Mouse (Mus musculus): ENCODE measurements around the gene Slc44a3. TPM values are rescaled to one million over a fixed set of nuclear protein-coding genes. Genes with fewer than 3 reads are reported as not detected.
A peak's percentile ranks its signal among the peaks of the same experiment; 100 is the strongest.

The Slc44a3 gene
- polyA plus RNA-seq, 1 experiment from 2014 or later, result 15.2 TPM

GRCm38 (mm10) chr3:121531370-121532148 lies 645 bp downstream of the Slc44a3 start:
- peak overlapping the region; percentile 82 for H3K27ac ChIP-seq (ENCODE audit: low read depth)
- peak overlapping the region; percentile 60 for H3K9ac ChIP-seq (replicated peaks)
- H3K4me1 ChIP-seq (ENCODE audit: insufficient read depth), result no peaks in the 10 kb centered on the region
- no peaks in the 10 kb centered on the region for H3K36me3 ChIP-seq (replicated peaks; ENCODE audit: insufficient read depth, low read length)
- ATAC-seq (peak; percentile 26), DNase-seq (no peak)
- H3K27me3 ChIP-seq (ENCODE audit: insufficient read depth, low read length), result no peaks in the 10 kb centered on the region
- TF ChIP-seq CTCF (IDR thresholded peaks at IDR 0.05; ENCODE audit: low read depth), result no peak
- 51% methylated on average over 16 of the region's 16 CpGs for WGBS (ENCODE audit: insufficient replicate concordance)
- peak overlapping the region; percentile 28 for H3K4me3 ChIP-seq (ENCODE audit: low read depth, low read length)
- H3K9me3 ChIP-seq (ENCODE audit: low read length), result no peaks in the 10 kb centered on the region
- H3K4me2 ChIP-seq (ENCODE audit: low read depth, low read length), result peak overlapping the region; percentile 70

- no peaks in the 10 kb centered on the region for H3K9me3 ChIP-seq (ENCODE audit: low read length)
- peak; percentile 81 for ATAC-seq
- peak overlapping the region; percentile 70 for H3K4me2 ChIP-seq (ENCODE audit: low read depth, low read length)
- H3K27me3 ChIP-seq (ENCODE audit: insufficient read depth, low read length), result no peaks in the 10 kb centered on the region
- H3K36me3 ChIP-seq (replicated peaks; ENCODE audit: insufficient read depth, low read length), result no peaks in the 10 kb centered on the region
- WGBS (ENCODE audit: insufficient replicate concordance), result 59% methylated on average over 10 of the region's 10 CpGs
- H3K4me3 ChIP-seq (ENCODE audit: low read depth, low read length), result peak overlapping the region; percentile 28; the same call in 1 of the 2 replicates
- 0 out of 2 replicates have a peak overlapping the region, but pooled peaks have one; percentile 5 for H3K9ac ChIP-seq (replicated peaks)
- H3K4me1 ChIP-seq (ENCODE audit: insufficient read depth), result no peaks in the 10 kb centered on the region
- TF ChIP-seq CTCF (IDR thresholded peaks at IDR 0.05; ENCODE audit: low read depth) (no peak), EP300 (IDR thresholded peaks at IDR 0.05; ENCODE audit: low read depth) (no peak)
- H3K27ac ChIP-seq (ENCODE audit: low read depth), result peak overlapping the region; percentile 82
- peak; percentile 31 for DNase-seq
These were observed 1.5 kb downstream of the Slc44a3 start for GRCm38 (mm10) chr3:121530546-121531258.

GRCm38 (mm10) chr3:121526096-121527093 lies 5.8 kb downstream of the Slc44a3 start:
- Histone ChIP-seq H3K27ac (ENCODE audit: low read depth) (no peak overlapping the region), H3K36me3 (replicated peaks; ENCODE audit: insufficient read depth, low read length) (0 out of 2 replicates have a peak, but pooled peaks cover 2% of the 10 kb centered on the region), H3K27me3 (ENCODE audit: insufficient read depth, low read length) (no peaks in the 10 kb centered on the region), H3K9me3 (ENCODE audit: low read length) (no peaks in the 10 kb centered on the region), H3K4me3 (ENCODE audit: low read depth, low read length) (no peak overlapping the region), H3K4me1 (ENCODE audit: insufficient read depth) (no peaks in the 10 kb centered on the region), H3K4me2 (ENCODE audit: low read depth, low read length) (no peak overlapping the region), H3K9ac (replicated peaks) (no peak overlapping the region)
- no peak for TF ChIP-seq CTCF (IDR thresholded peaks at IDR 0.05; ENCODE audit: low read depth)
- no peak for TF ChIP-seq EP300 (IDR thresholded peaks at IDR 0.05; ENCODE audit: low read depth)
- WGBS (ENCODE audit: insufficient replicate concordance), result 58% methylated on average over 17 of the region's 17 CpGs
- DNase-seq (no peak), ATAC-seq (no peak)

GRCm38 (mm10) chr3:121521633-121522125 lies 10.5 kb downstream of the Slc44a3 start:
- TF ChIP-seq CTCF (IDR thresholded peaks at IDR 0.05; ENCODE audit: low read depth) (no peak), EP300 (IDR thresholded peaks at IDR 0.05; ENCODE audit: low read depth) (no peak)
- Histone ChIP-seq H3K4me2 (ENCODE audit: low read depth, low read length) (no peak overlapping the region), H3K4me1 (ENCODE audit: insufficient read depth) (no peaks in the 10 kb centered on the region), H3K9me3 (ENCODE audit: low read length) (no peaks in the 10 kb centered on the region), H3K27me3 (ENCODE audit: insufficient read depth, low read length) (no peaks in the 10 kb centered on the region), H3K27ac (ENCODE audit: low read depth) (no peak overlapping the region), H3K4me3 (ENCODE audit: low read depth, low read length) (no peak overlapping the region), H3K36me3 (replicated peaks; ENCODE audit: insufficient read depth, low read length) (0 out of 2 replicates have a peak, but pooled peaks cover 2% of the 10 kb centered on the region), H3K9ac (replicated peaks) (no peak overlapping the region)
- ATAC-seq (no peak), DNase-seq (no peak)
- 74% methylated on average over 10 of the region's 10 CpGs for WGBS (ENCODE audit: insufficient replicate concordance)

- H3K4me1 ChIP-seq (ENCODE audit: insufficient read depth), result no peaks in the 10 kb centered on the region
- no peak overlapping the region for H3K4me3 ChIP-seq (ENCODE audit: low read depth, low read length)
- TF ChIP-seq EP300 (IDR thresholded peaks at IDR 0.05; ENCODE audit: low read depth), result no peak
- no peak for TF ChIP-seq CTCF (IDR thresholded peaks at IDR 0.05; ENCODE audit: low read depth)
- H3K27me3 ChIP-seq (ENCODE audit: insufficient read depth, low read length), result no peaks in the 10 kb centered on the region
- no peak overlapping the region for H3K4me2 ChIP-seq (ENCODE audit: low read depth, low read length)
- no peak overlapping the region for H3K9ac ChIP-seq (replicated peaks)
- ATAC-seq, result no peak
- no peak overlapping the region for H3K27ac ChIP-seq (ENCODE audit: low read depth)
- WGBS (ENCODE audit: insufficient replicate concordance), result 53% methylated on average over 3 of the region's 3 CpGs
- H3K36me3 ChIP-seq (replicated peaks; ENCODE audit: insufficient read depth, low read length), result 0 out of 2 replicates have a peak, but pooled peaks cover 2% of the 10 kb centered on the region
- H3K9me3 ChIP-seq (ENCODE audit: low read length), result no peaks in the 10 kb centered on the region
- no peak for DNase-seq
These were observed 11.1 kb downstream of the Slc44a3 start for GRCm38 (mm10) chr3:121521123-121521522.

All from liver, postnatal 0 days (tissue).